Mouse (Mus musculus): ENCODE results near the gene Snx33.
"Not testable (repeated sequence)": the region's sequence is repeated elsewhere in the genome, so short reads cannot be mapped to it uniquely, and the experiment has no call there.

Snx33 gene

DNA sequence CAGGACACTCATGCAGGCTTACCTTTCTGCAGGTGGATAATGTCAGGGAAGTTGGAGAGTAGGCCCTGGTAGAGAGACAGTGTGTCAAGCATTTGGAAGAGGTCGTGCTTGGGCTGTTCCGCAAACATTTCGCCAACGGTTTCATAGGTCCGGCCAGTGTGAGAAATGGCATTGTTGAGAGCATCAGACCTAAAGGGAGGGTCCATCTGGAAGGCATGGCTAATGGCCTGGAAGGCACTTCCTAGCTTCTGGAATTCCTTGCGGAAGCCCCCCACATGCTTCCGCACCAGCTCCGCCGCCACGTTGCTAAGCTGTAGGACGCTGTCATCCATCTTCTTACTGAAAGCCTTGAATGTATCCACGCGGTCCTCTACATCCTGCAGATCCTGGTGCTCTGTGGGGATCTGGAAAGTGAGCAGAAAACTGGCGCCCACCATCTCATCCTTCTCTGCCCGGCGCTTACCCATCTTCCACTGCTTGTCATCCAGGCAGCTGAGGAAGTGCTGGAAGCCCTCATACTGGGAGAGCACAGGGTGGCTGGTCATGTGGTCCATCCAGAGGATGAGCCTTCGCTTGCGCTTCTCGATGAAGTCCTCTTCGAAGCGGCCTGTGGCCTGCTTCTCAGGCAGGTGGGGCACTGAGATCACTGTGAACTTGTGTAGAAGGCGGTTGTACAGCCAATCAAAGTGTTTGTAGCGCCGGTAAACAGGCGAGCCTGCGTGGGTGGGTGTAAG is 2.7 kb downstream of the Snx33 start:
- DNase-seq = no peak

DNA sequence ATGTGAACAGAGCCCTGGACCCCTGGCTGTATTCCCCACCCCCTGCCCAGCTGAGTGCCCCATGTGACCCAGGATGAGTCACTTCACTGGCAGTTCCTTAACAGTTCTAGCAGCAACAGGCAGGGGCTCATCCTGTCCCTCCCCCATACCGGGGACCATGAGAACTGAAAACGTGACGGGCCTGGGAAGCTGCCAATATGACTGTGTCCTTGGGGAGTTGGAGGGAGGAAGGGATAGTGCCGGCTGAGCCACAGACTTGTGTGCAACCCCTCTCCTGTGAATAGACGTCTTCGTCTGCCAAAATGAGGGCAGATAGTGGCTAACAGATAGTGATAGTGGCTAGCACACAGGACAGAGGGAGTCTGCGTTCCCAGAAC is 3.5 kb downstream of the Snx33 start:
- DNase-seq = peak; percentile 92

DNA sequence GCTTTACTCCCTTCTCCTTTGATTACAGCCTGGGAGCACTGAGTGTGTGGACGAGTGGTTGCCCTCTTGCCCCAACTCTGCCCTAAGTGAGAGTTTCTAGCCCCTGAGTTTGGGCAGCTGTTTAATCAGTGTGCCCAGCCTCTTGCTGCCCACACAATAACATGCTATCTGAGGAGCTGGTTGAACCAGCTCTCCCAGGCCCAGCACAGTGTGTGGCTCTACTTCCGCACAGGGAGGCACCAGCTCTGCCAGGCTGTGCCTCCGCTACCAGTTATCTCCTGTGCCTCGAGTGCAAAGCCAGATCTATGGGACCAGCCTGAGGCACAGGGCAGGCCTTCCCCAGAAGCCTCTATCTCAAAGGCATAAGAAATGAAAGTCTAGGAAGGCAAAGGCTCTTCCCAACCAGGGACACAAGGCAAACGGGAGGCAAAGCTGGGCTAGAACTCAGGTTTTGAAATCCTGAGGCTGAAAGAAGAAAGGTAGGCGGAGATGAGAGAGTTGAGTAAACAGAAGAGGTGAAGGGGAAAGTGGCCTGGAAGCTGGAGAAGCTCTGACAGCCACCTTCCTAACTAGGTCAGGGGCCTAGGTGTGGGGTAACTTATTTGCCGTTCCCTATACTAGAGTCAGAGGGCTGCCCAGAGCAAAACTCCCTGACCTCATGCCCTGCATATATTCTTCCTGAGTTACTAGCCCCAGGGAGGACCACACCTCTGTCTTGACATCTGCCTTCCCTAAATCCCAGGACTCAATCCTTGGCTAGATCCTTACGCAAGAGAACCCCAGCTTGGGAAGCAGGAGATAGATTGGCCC is 4.1 kb downstream of the Snx33 start:
- peak; percentile 42 for DNase-seq

DNA sequence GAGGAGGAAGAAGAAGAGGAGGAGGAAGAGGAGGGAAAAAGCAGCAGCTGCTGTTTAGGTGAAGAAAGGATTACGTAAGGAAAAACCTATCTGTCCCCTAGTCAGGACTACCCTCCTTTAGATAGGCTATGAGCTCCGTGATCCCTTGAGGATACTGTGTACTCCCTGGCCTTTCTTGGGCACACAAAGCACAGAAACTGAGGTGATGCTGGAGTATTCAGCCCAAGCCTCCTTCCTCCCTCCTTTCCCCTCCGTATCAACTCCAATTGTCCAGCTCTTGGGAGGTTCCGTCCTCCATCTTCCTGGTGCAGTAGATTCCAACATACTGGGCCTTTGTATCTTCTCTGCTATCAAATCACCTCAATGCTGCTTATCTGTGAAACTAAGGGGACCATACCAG is 5.4 kb downstream of the Snx33 start:
- DNase-seq = no peak

DNA sequence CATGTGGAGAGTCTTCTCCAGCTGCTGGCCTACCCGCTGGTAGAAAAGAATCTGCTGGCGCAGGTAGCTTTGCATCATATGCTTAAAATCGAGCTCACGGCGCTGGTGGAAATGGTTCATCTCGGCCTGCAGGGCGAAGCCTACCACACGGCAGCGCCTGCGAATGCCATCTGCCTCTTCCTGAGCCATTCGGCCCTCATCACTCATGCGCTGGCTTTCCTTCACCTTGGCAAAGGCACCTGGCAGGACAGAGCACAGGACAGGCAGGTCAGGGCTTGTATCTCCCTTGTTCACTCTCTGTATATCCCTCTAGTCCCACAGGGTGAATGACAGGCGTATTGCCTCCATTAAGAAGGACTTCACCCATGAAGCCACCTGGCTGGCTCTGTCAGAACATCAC is 9.7 kb downstream of the Snx33 start:
- no peak for DNase-seq

DNA sequence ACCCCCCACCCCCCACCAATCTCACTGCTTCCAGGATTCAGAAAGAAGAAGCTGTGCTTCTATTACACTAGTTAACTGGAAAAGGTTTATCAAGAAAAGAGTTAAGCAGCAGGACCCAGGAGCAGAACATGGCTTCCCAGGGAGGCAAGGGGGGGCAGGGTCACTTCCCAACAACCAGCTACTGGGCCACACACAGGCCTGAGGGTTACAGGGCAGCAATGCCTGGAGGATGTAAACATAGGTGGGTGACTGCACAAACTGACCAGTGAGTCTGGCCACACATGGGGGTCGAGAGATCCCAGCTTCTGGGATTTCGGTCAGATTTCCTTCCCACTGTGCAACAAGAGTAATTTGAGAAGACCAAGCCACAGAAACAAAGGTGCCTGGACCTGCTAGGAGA is 11.0 kb downstream of the Snx33 start:
- DNase-seq = no peak

DNA sequence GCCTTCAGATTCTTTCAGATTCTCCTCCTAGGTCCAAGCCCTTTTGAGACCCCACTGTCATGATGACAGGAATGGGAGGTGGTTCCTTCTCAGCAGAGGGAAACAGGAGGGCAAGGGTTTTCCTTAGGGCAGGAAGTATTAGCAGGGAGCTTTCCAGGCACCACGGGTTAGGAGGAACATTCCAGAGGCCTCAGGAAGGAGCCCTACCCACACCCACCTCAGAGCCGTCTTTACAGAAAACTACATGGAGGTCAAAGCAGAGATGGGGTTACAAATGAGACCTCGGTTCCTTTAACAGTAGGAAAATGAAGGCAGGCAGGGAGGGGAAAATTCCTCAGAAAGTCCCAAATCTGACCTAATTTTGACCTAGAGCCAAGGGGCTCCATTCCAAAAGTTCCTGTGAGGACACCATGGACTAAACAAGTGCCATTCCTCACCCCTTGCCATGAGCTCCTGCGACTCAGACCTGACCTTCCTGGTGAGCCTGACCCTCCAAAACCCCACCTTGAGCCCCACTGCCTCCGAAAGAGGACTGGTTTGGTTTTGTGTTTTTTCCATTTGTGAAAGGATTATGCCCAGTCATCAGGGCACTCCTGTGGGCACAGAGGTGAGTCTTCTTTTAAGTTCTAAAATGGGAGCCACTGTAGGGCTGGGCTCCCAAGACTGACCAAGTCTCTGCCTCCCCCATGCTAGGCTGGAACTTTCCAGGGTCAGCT is 12.3 kb downstream of the Snx33 start:
- peak; percentile 64 for DNase-seq

DNA sequence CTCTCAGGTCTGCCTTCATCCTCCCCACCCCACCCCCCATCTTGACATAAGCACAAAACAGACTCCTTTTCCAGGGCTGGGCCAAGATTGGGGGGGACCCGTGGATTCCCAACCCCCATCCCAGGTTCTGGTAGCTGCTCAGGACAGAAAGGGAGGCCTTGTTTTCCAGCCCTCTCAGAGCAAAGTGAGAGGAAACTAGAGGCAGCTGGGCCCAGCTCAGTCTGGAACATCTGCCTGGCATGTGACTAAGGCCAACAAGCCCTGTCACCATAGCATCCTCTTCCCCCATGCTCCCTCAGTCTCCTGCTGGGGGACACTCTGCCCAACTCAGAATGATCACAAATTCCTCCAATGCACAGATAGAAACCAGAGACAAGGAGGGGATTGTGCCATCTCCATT is 13.1 kb downstream of the Snx33 start:
- peak; percentile 43 for DNase-seq

DNA sequence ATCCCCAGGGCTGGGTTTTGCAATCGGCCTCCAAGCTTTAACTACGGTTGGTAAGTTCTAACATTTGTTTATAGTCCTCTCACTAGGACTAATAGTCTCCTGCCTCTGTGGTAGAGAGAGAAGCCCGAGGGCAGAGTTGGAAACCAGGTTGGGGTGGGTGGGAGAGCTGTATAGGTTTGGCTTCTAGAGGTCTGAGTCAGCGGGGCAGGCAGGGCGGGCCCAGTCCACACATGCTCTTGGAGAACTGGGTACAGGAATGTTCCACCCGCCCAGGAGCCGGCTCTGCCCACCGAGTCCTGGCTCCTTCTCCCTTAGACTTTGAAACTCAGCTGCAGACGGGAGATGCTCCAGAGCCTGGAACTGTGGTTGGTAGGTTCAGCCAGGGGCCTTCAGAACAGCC is 14.2 kb downstream of the Snx33 start:
- no peak for DNase-seq

DNA sequence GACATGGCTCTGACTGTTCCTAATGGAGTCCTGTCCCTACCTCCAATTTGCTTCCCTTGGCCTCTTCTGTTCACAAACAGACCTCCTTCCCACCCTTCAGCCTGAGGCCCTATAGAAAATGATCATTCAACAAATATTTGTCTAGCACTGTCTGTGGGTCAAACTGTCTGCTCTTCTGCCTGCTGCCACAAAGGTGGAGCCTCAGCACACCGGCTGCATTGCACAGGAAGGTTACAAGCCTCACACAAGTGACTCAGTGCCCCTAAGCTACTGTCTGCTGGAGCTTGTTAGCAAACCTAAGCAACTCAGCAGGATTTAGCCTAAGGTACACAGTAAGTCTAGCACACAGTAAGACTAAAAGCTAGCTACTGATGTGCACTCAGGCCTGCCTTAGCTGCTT is 17.2 kb downstream of the Snx33 start:
- DNase-seq = no peak

DNA sequence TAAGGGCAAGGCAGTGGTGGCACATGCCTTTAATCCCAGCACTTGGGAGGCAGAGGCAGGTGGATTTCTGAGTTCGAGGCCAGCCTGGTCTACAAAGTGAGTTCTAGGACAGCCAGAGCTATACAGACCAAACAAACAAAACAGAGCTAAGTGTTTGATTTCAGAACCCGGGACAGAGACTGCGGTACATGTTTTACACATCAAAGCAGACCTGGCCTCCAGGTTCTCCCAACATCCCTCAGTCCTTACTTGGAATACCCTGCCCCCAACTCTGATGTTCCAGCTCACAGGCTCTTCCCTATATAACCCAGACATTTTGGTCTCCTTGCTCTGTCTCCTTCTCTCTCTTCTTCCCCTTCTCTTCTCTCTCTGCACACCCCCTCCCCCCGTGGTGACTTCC is 18.2 kb downstream of the Snx33 start:
- not testable (repeated sequence) for DNase-seq

DNA sequence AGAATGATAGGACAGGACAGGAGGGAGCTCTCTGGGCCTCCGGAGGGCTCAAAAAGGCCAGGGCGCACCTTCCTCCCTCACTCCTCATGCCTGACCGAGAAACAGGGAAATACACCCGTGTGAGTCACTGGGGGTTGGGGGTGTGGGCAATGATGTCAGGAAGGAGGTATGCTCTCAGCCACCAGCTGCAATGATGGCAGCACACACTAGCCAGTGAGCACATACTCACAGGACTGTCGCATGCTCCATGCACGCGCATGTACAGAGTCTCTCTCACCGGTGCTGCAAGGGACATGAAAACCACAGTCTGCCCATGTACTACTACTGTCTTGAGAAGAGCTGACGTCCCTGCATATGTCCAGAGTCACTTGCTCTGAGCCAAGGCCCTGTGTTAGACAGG is 20.6 kb downstream of the Snx33 start:
- DNase-seq = no peak

DNA sequence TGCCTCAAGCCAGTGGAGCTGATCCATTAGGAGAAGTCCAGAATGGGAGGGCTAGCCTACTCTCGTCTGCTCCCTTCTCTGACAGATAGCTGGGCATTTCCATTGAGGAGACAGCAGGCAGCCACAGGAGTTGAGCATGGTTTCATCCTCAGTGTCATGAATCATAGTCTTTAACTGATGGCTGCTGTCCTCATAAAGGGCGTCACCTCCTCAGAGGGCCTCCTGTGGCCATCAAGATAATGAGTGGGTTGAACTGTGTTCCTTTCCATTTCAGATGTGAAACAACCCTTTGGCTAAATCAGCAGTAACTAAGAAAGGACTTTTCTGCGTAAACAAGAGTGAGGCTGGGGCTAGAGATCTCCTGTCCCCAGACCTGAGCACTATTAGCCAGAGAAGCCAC is 24.5 kb downstream of the Snx33 start:
- DNase-seq = no peak

DNA sequence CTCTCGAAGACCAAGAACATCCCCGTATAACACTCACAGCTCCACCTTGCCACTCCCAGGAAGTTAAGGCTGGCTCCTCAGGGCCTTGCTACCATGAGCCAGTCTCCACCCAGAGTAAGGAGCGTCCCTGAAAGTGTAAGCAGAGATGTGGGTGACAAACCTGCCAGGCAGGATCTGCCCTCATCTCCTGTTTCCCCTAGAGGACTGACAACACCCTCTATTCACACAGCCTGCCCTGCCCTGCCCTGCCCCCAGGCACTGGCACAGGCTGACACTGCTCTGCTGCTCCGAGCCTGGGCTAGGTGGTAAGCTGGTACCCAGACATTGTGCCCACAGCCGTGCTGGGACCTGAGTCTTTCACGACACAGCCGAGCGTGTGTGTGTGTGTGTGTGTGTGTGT is 27.0 kb downstream of the Snx33 start:
- peak; percentile 60 for DNase-seq

DNA sequence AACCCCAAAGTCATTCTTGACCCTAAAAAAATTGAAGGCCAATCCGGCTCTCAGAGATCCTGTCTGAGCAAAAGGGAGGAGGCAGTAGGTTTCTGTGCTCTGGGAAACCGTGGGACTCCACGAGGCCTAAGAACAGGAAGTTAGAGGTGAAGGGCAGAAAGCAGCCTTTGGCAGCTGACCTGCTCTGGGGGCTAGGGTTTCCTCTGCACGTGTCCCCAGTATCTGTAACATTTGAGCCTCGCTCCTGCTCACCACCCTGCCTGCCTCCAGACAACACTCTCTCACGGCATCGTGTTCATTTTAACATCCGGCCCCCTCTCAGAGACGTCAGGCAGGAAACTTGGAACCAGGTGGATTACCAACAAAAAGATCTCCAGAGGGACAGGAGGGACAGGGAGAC is 27.6 kb downstream of the Snx33 start:
- DNase-seq = peak; percentile 19

DNA sequence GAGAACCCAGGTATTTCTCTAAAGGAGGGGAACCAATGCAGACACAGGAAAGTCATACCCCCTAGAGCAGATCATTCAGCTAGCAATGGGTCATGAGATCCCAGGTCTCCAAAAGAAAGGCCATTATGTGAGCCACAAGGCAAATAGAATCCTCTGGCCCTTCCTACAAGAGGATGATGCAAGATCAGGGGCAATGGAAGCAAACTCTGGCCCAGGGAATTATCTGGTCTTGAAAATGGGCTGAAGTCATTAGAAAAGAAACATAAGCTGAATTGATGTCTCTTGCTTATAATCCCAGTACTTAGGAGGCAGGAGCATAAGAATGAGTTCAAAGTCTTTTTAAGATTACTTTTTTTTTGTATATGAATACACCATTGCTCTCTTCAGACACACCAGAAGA is 28.1 kb downstream of the Snx33 start:
- DNase-seq = no peak

DNA sequence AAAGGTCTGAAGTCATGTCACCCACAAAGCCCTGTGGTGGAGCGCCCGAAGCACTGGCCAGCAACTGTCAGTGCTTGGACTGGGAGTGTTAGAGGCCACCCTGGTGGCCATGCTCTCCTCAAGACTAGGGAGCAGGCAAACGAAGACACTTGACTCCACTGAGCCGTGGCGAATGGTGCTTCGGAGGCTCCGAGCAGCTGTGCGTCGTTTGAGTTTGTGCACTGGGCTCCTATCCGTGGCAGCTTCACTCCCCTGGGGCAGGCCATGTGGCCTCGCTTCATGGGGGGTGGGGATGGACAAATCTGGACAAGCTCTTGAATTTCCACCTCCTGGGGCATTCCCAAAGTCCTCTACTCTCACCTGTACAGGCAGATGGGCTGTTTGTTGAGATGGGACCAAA is 28.8 kb downstream of the Snx33 start:
- no peak for DNase-seq

DNA sequence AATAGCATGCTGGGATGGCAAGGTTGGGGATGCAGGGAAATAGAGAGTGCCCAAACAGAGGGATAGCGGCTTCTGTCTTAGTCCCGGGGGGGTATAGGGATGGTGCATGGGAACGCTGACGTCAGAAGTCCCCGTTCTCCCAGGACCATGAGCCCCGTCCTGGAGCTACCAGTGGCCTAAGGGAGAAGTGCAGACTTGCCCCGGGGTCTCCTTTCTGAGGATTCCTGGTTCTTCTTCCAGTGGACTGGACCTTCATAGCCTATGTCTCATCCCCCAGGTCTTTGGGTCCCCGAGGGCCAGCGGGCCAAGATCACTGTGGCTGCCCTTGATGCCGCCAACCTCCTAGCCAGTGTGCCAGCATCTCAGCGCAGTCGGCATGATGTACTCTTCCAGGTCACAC is 31.4 kb downstream of the Snx33 start:
- DNase-seq = no peak

DNA sequence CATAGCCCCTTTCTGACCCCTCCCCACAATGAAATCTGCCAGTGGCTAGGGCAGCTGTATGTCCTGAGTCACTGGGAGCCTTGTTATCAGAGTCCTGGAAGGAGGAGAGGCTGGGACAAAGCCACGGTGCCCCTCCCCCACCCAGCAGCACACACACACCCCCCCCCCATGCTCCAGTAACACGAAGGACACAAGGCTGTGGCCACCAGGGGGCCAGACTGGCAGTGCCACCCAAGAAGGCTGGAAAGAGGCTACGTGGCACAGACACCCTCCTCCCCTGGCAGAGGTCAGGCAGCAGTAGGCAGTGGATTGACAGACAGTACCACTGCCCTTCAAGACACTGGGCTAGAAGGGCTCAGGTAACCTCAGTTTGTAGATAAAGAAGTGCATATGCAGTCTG is 34.2 kb downstream of the Snx33 start:
- DNase-seq = peak; percentile 73

DNA sequence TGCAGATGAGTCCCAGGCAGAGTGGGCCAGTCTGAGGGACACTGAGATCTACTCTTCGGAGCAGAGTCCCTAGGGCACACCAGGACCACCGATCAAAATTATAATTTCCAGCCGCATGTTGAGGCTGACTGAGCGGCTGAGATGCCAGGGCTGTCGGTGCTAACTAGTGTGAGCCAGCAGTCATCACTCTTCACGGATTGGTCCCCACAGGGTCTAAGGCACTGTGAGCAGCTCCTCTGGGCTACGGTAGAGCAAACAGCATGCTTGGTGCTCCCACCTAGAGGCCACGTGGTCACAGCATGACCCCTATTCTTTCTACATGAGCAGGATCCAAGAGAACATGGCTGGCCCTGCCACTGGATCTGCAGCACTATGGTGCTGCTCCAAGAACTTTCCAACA is 34.9 kb downstream of the Snx33 start:
- DNase-seq = no peak

DNA sequence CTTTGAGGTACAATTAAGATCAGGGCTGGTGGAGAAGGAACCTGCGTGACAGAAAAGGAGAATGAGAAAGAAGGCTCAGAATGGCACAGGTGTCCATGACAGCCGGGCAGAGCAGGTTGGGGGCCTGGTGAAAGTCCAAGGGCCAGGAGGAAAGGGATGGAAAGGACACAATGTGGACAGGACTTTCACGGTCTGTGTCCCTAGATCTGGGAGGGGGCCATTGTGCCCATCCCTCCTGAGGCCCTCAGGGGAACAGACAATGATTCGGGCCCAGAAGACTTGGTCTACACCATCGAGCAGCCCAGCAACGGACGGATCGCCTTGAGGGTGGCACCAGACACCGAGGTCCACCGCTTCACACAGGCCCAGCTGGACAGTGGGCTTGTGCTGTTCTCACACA is 36.1 kb downstream of the Snx33 start:
- no peak for DNase-seq

DNA sequence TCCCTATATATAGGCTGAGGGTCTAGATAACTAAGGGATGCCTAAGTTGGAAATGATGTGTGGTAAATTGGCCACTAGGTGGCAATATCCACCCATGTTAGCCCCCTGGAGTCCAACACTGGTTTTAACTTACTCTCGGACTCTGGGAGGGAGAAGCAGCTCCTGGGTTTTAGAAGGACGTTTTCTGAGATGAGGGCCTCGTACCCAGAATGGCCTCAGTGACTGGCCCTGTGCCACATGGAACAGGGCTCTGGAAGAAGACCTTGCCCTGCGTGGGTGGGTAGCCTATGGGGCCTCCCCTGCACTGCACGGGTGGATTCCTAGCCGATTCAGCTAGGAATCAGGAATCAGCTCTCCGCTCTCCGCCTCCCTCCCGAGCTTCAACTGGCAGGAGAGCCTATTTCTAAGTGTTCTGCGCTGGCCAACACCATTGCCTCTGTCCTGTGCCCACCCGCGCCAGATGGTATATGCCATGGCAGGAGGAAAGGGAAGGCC is 36.6 kb downstream of the Snx33 start:
- DNase-seq = peak; percentile 86

DNA sequence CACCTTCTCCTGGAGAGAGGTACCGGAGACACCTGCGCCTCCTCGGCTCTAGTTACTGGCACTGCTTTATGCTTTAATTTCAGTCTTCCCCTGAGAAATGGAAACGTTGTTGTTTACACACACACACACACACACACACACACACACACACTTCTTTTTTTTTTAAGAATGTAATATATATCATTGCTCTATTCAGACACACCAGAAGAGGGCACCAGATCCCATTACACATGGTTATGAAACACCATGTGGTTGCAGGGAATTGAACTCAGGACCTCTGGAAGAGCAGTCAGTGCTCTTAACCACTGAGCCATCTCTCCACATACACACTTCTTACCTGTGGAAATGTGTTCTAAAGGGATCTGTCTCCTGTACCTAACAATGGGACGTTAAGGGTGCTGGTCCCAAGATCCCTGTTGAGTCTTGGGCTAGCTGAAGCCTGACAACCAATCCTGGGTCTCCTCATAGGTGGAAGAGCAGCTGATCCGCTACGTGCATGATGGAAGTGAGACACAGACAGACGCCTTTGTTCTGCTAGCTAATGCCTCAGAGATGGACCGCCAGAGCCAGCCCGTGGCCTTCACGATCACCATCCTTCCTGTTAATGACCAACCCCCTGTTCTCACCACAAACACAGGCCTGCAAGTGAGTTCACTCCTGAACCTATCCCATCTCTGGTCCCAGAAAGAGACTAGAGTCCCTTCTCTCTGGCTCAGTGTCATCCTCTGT is 37.5 kb downstream of the Snx33 start:
- no peak for DNase-seq

Measured in lung, postnatal 36 days (tissue).